Mouse (Mus musculus): ENCODE data around the gene Fmod.

- TF ChIP-seq CTCF (conservative IDR thresholded peaks at IDR 0.05; ENCODE audit: insufficient read depth, insufficient read length, low read depth, low read length) = no peak
- no peak for TF ChIP-seq POLR2A (IDR thresholded peaks at IDR 0.05; ENCODE audit: low read depth, low read length)
Measured at GRCm38 (mm10) chr1:134092368-134092767, 55.3 kb downstream of the Fmod start.

Data from kidney, adult 2 months (tissue).